Mouse (Mus musculus) frontal cortex, postnatal 36 days (tissue): ENCODE results near the gene Olfr186.
"Not testable (repeated sequence)": the region's sequence is repeated elsewhere in the genome, so short reads cannot be mapped to it uniquely, and the experiment has no call there.

ENCODE experiments used
- DNase-seq, 2 experiments: peaks; one replicate each; pipeline ENCODE4 v3.0.0; 2022; ENCODE audit warnings: low spot score in 2 of 2

The Olfr186 gene

DNA sequence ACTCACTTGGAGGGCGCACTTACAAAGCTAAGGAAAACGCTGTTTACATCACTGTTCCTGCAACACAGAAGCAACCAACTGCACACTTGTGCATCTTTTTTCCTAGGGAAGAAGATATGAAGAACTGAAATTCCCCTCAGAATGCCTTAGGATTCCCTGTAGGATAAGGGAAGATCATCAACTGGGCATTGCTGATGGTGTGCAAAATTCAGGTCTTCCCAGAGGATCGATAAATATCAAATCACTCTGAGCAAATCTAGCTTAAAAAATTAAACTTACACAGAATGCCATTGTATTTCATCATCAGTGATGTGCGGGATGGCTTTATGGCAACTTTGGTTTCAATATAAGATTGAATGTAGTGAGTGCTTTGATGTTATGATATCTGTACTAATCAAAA is at the start of gene Olfr186:
Gene Olfr186 (minus strand): TSS at position 101 of the 400 bp plus-strand sequence.
- DNase-seq, result no peak

DNA sequence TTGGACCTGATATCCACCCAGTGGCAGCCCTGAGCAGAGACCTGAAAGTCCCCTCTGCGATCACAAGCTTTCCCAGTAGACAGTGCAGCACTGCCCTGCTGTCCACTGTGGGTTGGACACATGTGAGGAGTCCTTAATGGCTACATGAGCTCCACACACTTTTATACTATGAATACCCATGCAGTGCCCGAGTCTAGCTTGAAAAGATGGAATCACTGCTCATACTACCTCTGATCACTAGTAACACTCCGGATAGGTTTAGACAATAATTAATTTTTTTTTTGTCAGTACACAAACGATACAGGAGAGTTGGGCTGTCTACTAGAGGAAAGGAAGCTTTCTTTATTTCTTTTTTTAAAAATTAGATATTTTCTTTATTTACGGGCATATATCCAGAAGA is 47.8 kb upstream of the Olfr186 start, which contains the start of gene Olfr190:
Gene Olfr190 (minus strand): TSS at position 101 of the 400 bp plus-strand sequence.
- no peak for DNase-seq

- DNase-seq, result no peak
Measured at GRCm38 (mm10) chr16:59073520-59073919, 43.4 kb upstream of the Olfr186 start.

DNA sequence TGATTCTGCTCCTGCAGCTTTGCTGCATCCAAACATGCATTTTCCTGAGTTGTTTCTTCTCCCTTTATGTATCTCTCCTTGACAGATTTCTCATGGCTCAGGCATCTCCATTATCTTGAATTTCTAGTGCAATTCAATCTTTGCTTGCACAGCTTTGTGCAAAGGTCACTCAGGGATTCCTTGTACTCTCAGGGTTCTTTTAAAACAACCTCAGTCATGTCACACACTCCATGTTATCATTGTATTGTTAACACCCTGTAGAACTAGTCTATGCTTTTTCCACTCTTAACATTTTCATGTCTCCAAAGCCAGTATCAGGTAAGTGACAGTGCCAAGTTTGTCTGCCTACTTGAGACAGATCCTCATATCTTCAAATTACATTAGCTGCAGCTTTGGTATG is 41.7 kb upstream of the Olfr186 start:
- no peak for DNase-seq

DNA sequence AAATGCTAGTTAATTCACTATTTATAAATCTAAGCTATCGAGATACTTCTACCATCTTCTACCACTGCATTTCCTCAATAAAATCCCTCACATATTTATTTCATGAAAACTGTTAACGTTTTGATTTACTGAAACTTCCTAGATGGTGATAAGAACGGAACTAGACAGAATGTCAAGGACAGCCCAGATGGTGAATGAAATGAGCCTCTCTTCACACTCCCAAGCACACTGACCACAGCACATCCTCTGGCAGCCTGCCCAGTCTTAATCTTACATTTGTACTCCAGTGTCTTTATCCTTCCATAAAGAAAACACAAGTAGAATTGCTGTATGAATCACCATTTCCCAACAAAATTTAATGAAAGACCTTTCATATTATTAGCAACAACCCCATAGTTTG is 32.3 kb upstream of the Olfr186 start:
- not testable (repeated sequence) for DNase-seq

DNA sequence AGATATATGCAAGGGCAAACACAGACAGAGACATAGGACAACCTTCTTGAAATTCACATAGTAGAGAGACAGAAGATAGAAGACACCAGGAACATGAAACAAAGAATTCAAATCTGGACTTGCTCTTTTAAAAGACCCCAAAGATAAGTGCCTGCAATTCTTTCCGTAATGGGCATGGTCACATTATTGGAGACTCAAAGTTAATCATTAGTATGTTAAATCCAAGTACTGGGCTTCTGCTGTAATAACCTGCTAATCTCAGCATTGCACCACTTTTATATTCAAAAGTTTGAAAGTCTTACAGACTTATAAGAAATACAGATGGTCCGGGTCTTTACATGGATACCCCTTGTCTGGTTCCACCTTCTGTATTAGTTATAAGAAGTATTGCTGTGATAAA is 19.2 kb upstream of the Olfr186 start:
- not testable (repeated sequence) for DNase-seq

DNA sequence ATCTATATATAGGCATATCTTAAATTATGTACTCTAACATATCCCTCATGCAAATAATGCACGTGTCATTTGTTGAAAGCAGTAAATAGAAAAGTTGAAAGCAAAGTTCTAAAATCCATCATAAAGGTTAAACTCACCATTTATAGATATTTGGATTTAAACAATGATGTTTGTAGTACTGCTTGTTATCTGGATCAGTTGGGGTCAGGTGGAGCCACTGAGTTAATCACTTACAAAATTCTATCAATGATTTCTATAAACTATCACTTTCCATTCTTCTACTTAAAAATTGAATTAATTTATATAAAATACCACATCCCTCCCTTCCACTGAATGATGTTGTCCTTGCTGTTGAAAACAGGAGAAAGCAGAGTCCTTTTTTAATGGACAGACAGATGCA is 18.8 kb upstream of the Olfr186 start:
- no peak for DNase-seq

GRCm38 (mm10) chr16:59047579-59047978 is 17.5 kb upstream of the Olfr186 start:
- DNase-seq, result no peak

GRCm38 (mm10) chr16:59045835-59046234 is 15.7 kb upstream of the Olfr186 start:
- no peak for DNase-seq

DNA sequence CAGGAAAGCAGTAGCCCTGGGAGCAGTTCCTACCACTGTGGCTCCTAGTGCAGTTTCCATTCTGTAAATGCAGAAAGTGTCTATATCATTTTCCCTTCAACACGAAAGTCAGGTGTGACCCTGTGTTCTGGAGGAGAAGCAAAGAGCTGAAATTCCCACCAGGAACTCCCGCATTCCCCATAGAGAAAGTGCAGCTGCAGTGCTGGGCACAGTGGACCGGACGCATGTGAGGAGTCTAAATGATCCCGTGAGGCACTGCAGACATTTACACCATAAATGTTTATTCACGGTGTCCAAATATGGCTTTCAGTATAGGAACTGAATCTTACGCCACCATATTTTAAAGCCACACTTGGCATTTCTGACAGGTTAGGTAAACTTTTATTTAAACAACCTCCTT is 9.6 kb upstream of the Olfr186 start, which contains the start of gene Olfr187:
Gene Olfr187 (minus strand): TSS at position 58 of the 400 bp plus-strand sequence.
- no peak for DNase-seq

DNA sequence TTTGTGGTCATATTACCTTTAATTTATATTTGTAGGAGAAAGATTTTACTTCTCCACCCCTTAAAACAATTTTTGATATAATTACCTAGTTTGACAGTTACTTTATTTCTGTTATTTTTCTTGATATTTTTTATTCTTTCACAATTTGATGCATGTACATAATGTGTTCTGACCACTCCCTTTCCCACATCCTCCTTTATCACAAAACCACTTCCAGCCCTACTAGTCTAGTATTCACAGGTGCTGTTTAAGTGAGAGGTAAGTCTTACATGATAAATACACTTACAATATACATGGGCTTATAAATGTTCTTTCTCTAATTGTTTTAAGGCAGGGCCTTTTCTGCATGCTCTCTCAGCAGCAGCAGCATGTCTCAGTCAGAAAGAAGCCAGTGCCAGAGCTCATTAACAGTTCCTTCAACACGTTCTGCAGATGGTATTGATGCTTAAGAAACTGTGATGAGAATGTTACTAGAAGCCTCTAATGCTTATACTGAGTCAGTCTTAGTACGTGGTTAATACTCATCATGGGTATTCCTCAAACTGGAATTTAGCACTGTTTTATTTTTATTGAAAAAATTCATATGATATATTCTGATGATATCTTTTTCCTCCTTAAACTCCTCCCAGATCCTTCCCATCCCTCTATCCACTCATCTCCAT is 16.6 kb downstream of the Olfr186 start:
- DNase-seq, result no peak

DNA sequence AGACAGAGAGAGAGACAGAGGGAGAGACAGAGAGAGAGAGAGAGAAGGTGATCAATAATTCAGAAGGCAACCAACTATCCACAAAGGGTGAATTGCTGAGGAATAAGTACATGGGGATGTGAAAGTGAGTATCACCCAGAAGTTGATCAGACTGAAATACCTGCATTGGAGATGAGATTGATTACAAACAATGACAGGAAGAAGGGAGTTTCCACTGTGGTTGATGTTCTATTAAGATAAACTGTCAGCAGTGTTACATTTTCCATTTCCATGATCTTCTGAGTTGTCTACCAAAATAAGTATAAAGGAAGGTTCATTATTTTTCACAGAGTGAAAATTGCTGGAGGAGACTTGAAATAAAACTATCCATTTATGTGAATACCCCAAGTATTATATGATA is 22.9 kb downstream of the Olfr186 start:
- no peak for DNase-seq

GRCm38 (mm10) chr16:58995057-58995456 is 35.0 kb downstream of the Olfr186 start, which contains the start of gene Olfr183:
Olfr183 (plus strand) TSS chr16:58995357.
- no peak for DNase-seq
